Mouse (Mus musculus) limb, embryonic 11.5 days (tissue): Measurements from ENCODE around the gene Rnd1. TPM values are rescaled to one million over a fixed set of nuclear protein-coding genes. Genes with fewer than 3 reads are reported as not detected.

Experiments used
- ATAC-seq: fragments of 200-750 bp; cut with Nextera tagmentation; 2 replicates; pipeline ENCODE4 v1.8.0; 2017; ENCODE audit warnings: low read depth; ENCODE audit not compliant: insufficient number of reproducible peaks, low FRiP score, low TSS enrichment
- DNase-seq: peaks from one replicate; pipeline ENCODE4 v3.0.0-alpha.2; 2015; ENCODE audit warnings: low spot score
- H3K27ac ChIP-seq: fragments of 300-500 bp; sonication (generic); replicated peaks from 2 replicates; pipeline ENCODE4 v1.5.1; 2014; ENCODE audit warnings: low read depth, mild to moderate bottlenecking, low read length
- H3K27me3 ChIP-seq: fragments of 300-500 bp; sonication (generic); 2 replicates; pipeline ENCODE4 v1.6.1; 2014; ENCODE audit warnings: mild to moderate bottlenecking, low read length, mixed read lengths; ENCODE audit not compliant: control insufficient read depth, insufficient read depth
- H3K36me3 ChIP-seq: fragments of 300-500 bp; sonication (generic); 2 replicates; pipeline ENCODE4 v1.6.1; 2014; ENCODE audit warnings: mild to moderate bottlenecking, low read length, moderate library complexity, mixed read lengths; ENCODE audit not compliant: control insufficient read depth, insufficient read depth
- H3K4me1 ChIP-seq: fragments of 300-500 bp; sonication (generic); 2 replicates; pipeline ENCODE4 v1.6.1; 2014; ENCODE audit warnings: low read length, mixed read lengths; ENCODE audit not compliant: control insufficient read depth, insufficient read depth
- H3K4me2 ChIP-seq: fragments of 300-500 bp; sonication (generic); 2 replicates; pipeline ENCODE4 v1.6.1; 2014; ENCODE audit warnings: low read depth, mild to moderate bottlenecking, moderate library complexity; ENCODE audit not compliant: severe bottlenecking
- H3K4me3 ChIP-seq: fragments of 300-500 bp; sonication (generic); 2 replicates; pipeline ENCODE4 v1.5.1; 2014; ENCODE audit warnings: low read depth, low read length
- H3K9ac ChIP-seq: fragments of 300-500 bp; sonication (generic); 2 replicates; pipeline ENCODE4 v1.6.1; 2014; ENCODE audit warnings: mild to moderate bottlenecking, low read length
- H3K9me3 ChIP-seq: fragments of 300-500 bp; sonication (generic); 2 replicates; pipeline ENCODE4 v1.6.1; 2016; ENCODE audit warnings: low read length; ENCODE audit not compliant: control insufficient read depth
- WGBS: fragments of 180-500 bp; shearing (Covaris S2); extraction: QIAGEN DNeasy Blood & Tissue Kit; methylation state at CpG from one replicate; pipeline ENCODE4 v1.1.7; 2014; 5-methylcytosine and 5-hydroxymethylcytosine counted together
- polyA plus RNA-seq: library from polyadenylated mRNA; unstranded; fragments of >200 nt; fragmentation: Nextera tagmentation; extraction: Ambion mirVana; gene quantifications from 2 replicates; pipeline ENCODE4 v1.2.1, GENCODE M21; 2014

Gene Rnd1
- polyA plus RNA-seq, 1 experiment from 2014 or later: 0.29 TPM

- DNase-seq (no peak), ATAC-seq (no peak)
- Histone ChIP-seq H3K36me3 (peaks cover 41% of the 10 kb centered on the region), H3K4me1 (no peaks in the 10 kb centered on the region), H3K4me2 (no peak overlapping the region), H3K9ac (no peak overlapping the region), H3K27me3 (no peaks in the 10 kb centered on the region), H3K9me3 (no peaks in the 10 kb centered on the region), H3K4me3 (no peak overlapping the region), H3K27ac (no peak overlapping the region)
- WGBS: 87% methylated on average over 15 of the region's 15 CpGs
Observed at GRCm38 (mm10) chr15:98656982-98657751, 20.1 kb downstream of the Rnd1 start.

GRCm38 (mm10) chr15:98652174-98652573 is 25.1 kb downstream of the Rnd1 start:
- no peak overlapping the region for H3K9ac ChIP-seq
- no peaks in the 10 kb centered on the region for H3K4me1 ChIP-seq
- DNase-seq (no peak), ATAC-seq (no peak)
- WGBS: 95% methylated on average over 8 of the region's 8 CpGs
- peaks cover 52% of the 10 kb centered on the region for H3K36me3 ChIP-seq
- no peaks in the 10 kb centered on the region for H3K9me3 ChIP-seq
- H3K27ac ChIP-seq: no peak overlapping the region
- H3K4me2 ChIP-seq: no peak overlapping the region
- H3K27me3 ChIP-seq: no peaks in the 10 kb centered on the region
- no peak overlapping the region for H3K4me3 ChIP-seq

- no peaks in the 10 kb centered on the region for H3K27me3 ChIP-seq
- H3K4me1 ChIP-seq: no peaks in the 10 kb centered on the region
- no peak overlapping the region for H3K27ac ChIP-seq
- ATAC-seq: no peak
- peaks cover 55% of the 10 kb centered on the region for H3K36me3 ChIP-seq
- H3K4me2 ChIP-seq: no peak overlapping the region
- no peaks in the 10 kb centered on the region for H3K9me3 ChIP-seq
- no peak for DNase-seq
- no peak overlapping the region for H3K4me3 ChIP-seq
- WGBS: 93% methylated on average over 15 of the region's 15 CpGs
- no peak overlapping the region for H3K9ac ChIP-seq
Observed at GRCm38 (mm10) chr15:98651431-98651830, 25.8 kb downstream of the Rnd1 start.

GRCm38 (mm10) chr15:98648071-98648470 is 29.2 kb downstream of the Rnd1 start:
- ATAC-seq (no peak), DNase-seq (no peak)
- Histone ChIP-seq H3K4me2 (no peak overlapping the region), H3K4me1 (no peaks in the 10 kb centered on the region), H3K27ac (no peak overlapping the region), H3K9ac (no peak overlapping the region), H3K4me3 (no peak overlapping the region), H3K36me3 (peaks cover 59% of the 10 kb centered on the region), H3K9me3 (no peaks in the 10 kb centered on the region), H3K27me3 (no peaks in the 10 kb centered on the region)
- 95% methylated on average over 3 of the region's 3 CpGs for WGBS

- no peaks in the 10 kb centered on the region for H3K4me1 ChIP-seq
- H3K27ac ChIP-seq: no peak overlapping the region
- H3K9me3 ChIP-seq: no peaks in the 10 kb centered on the region
- ATAC-seq (no peak), DNase-seq (no peak)
- H3K27me3 ChIP-seq: no peaks in the 10 kb centered on the region
- H3K4me2 ChIP-seq: no peak overlapping the region
- H3K36me3 ChIP-seq: peaks cover 53% of the 10 kb centered on the region
- H3K9ac ChIP-seq: no peak overlapping the region
- 93% methylated on average over 10 of the region's 10 CpGs for WGBS
- H3K4me3 ChIP-seq: no peak overlapping the region
Observed at GRCm38 (mm10) chr15:98647308-98647707, 30.0 kb downstream of the Rnd1 start.

- no peak overlapping the region for H3K9ac ChIP-seq
- WGBS: 88% methylated on average over 8 of the region's 8 CpGs
- H3K4me3 ChIP-seq: no peak overlapping the region
- H3K27me3 ChIP-seq: no peaks in the 10 kb centered on the region
- no peak overlapping the region for H3K27ac ChIP-seq
- DNase-seq (no peak), ATAC-seq (no peak)
- peaks cover 47% of the 10 kb centered on the region for H3K36me3 ChIP-seq
- no peaks in the 10 kb centered on the region for H3K4me1 ChIP-seq
- H3K4me2 ChIP-seq: no peak overlapping the region
- no peaks in the 10 kb centered on the region for H3K9me3 ChIP-seq
Observed at GRCm38 (mm10) chr15:98646737-98647136, 30.5 kb downstream of the Rnd1 start.

- 92% methylated on average over 24 of the region's 24 CpGs for whole genome bisulfite sequencing
- ATAC-seq (no peak), DNase-seq (no peak)
- H3K4me3 ChIP-seq: no peak overlapping the region
- no peaks in the 10 kb centered on the region for H3K4me1 ChIP-seq
- H3K9ac ChIP-seq: no peak overlapping the region
- no peak overlapping the region for H3K4me2 ChIP-seq
- peaks cover 36% of the 10 kb centered on the region for H3K36me3 ChIP-seq
- no peak overlapping the region for H3K27ac ChIP-seq
- no peaks in the 10 kb centered on the region for H3K9me3 ChIP-seq
- no peaks in the 10 kb centered on the region for H3K27me3 ChIP-seq
Observed at GRCm38 (mm10) chr15:98645057-98646026, 31.9 kb downstream of the Rnd1 start.

- DNase-seq: no peak
- Histone ChIP-seq H3K36me3 (peaks cover 27% of the 10 kb centered on the region), H3K9me3 (no peaks in the 10 kb centered on the region), H3K27ac (no peak overlapping the region), H3K9ac (no peak overlapping the region), H3K27me3 (no peaks in the 10 kb centered on the region), H3K4me2 (no peak overlapping the region), H3K4me3 (no peak overlapping the region), H3K4me1 (no peaks in the 10 kb centered on the region)
- ATAC-seq: no peak
- WGBS: 88% methylated on average over 12 of the region's 12 CpGs
Observed at GRCm38 (mm10) chr15:98644406-98644805, 32.9 kb downstream of the Rnd1 start.
